ENCODE assay signal across 32 mouse cellular contexts in genomic region chr5:83260059-83260458, GRCm38 (mm10).
"Had no signal": no experiment of that assay in that cellular context is flagged by ENCODE, and none has a peak within 500 bp of the region (broad histone marks: within the 10 kb centered on the region; RNA-seq: fewer than 3 reads in every experiment).

No protein-coding gene starts in this region.

- H3K4me2 ChIP-seq: limb, embryonic 12.5 days; limb, embryonic 13.5 days; limb, embryonic 15.5 days; liver, embryonic 11.5 days; liver, embryonic 12.5 days; liver, embryonic 13.5 days; liver, embryonic 15.5 days; lung, embryonic 14.5 days; lung, embryonic 15.5 days; midbrain, embryonic 11.5 days; midbrain, embryonic 12.5 days; midbrain, embryonic 13.5 days; midbrain, embryonic 15.5 days had no signal

- DNase-seq: left cerebral cortex, postnatal 4 days; liver; liver, embryonic 13.5 days; liver, postnatal 0 days; lung, adult 18-20 months; lung, adult 2 months; lung, embryonic 14.5 days; lung, postnatal 10 days; lung, postnatal 14 days; lung, postnatal 36 days; lung, postnatal 4 days; midbrain, embryonic 14.5 days had no signal

- ATAC-seq: liver, embryonic 12.5 days; liver, postnatal 0 days; lung, postnatal 0 days; midbrain, embryonic 13.5 days; midbrain, embryonic 15.5 days; midbrain, embryonic 16.5 days had no signal

- H3K36me3 ChIP-seq: limb, embryonic 10.5 days; limb, embryonic 12.5 days; limb, embryonic 13.5 days; limb, embryonic 15.5 days; liver, embryonic 12.5 days; liver, embryonic 13.5 days; liver, embryonic 15.5 days; lung, embryonic 15.5 days; midbrain, embryonic 10.5 days; midbrain, embryonic 12.5 days; midbrain, embryonic 13.5 days; midbrain, embryonic 15.5 days had no signal

- H3K9ac ChIP-seq: limb, embryonic 12.5 days; limb, embryonic 13.5 days; limb, embryonic 15.5 days; liver, embryonic 12.5 days; liver, embryonic 13.5 days; liver, embryonic 14.5 days; liver, embryonic 15.5 days; liver, postnatal 0 days; lung, embryonic 14.5 days; lung, embryonic 15.5 days; midbrain, embryonic 12.5 days; midbrain, embryonic 13.5 days; midbrain, embryonic 15.5 days had no signal

- H3K27ac ChIP-seq: left cerebral cortex, adult 2 months; limb, embryonic 10.5 days; limb, embryonic 12.5 days; limb, embryonic 13.5 days; limb, embryonic 15.5 days; liver, embryonic 12.5 days; liver, embryonic 13.5 days; liver, embryonic 14.5 days; liver, embryonic 15.5 days; lung, embryonic 15.5 days; macrophage; midbrain, embryonic 10.5 days; midbrain, embryonic 12.5 days; midbrain, embryonic 13.5 days; midbrain, embryonic 15.5 days had no signal

- H3K4me3 ChIP-seq: left cerebral cortex, adult 2 months; limb, embryonic 10.5 days; limb, embryonic 12.5 days; limb, embryonic 13.5 days; limb, embryonic 15.5 days; liver, embryonic 12.5 days; liver, embryonic 13.5 days; liver, embryonic 15.5 days; lung, embryonic 15.5 days; megakaryocyte, embryonic 14.5 days; midbrain, embryonic 10.5 days; midbrain, embryonic 12.5 days; midbrain, embryonic 13.5 days; midbrain, embryonic 15.5 days; myocyte had no signal

- H3K27me3 ChIP-seq: limb, embryonic 12.5 days; limb, embryonic 13.5 days; limb, embryonic 15.5 days; liver, embryonic 12.5 days; liver, embryonic 13.5 days; liver, embryonic 15.5 days; lung, embryonic 15.5 days; megakaryocyte, embryonic 14.5 days; midbrain, embryonic 12.5 days; midbrain, embryonic 13.5 days; midbrain, embryonic 15.5 days had no signal

- H3K9me3 ChIP-seq: limb, embryonic 10.5 days; limb, embryonic 12.5 days; limb, embryonic 13.5 days; limb, embryonic 15.5 days; liver, embryonic 12.5 days; liver, embryonic 13.5 days; liver, embryonic 15.5 days; lung, embryonic 15.5 days; megakaryocyte, embryonic 14.5 days; midbrain, embryonic 10.5 days; midbrain, embryonic 12.5 days; midbrain, embryonic 13.5 days; midbrain, embryonic 15.5 days had no signal

- H3K4me1 ChIP-seq: limb, embryonic 10.5 days; limb, embryonic 12.5 days; limb, embryonic 13.5 days; limb, embryonic 15.5 days; liver, embryonic 12.5 days; liver, embryonic 13.5 days; liver, embryonic 15.5 days; lung, embryonic 15.5 days; megakaryocyte, embryonic 14.5 days; midbrain, embryonic 10.5 days; midbrain, embryonic 12.5 days; midbrain, embryonic 13.5 days; midbrain, embryonic 15.5 days had no signal
